Mouse (Mus musculus): ENCODE results near the gene Akap8l. TPM values are rescaled to one million over a fixed set of nuclear protein-coding genes. Genes with fewer than 3 reads are reported as not detected.

Gene Akap8l
- polyA plus RNA-seq, 1 experiment from 2014 or later, result 101 TPM

- H3K27me3 ChIP-seq (ENCODE audit: control insufficient read depth, insufficient read depth, low read depth, low read length), result no peaks in the 10 kb centered on the region
- no peak overlapping the region for H3K4me3 ChIP-seq (ENCODE audit: low read length)
- ATAC-seq (ENCODE audit: low read depth), result no peak
- H3K27ac ChIP-seq (ENCODE audit: low read length), result no peak overlapping the region
- WGBS, result 91% methylated on average over 8 of the region's 8 CpGs
- no peaks in the 10 kb centered on the region for H3K9me3 ChIP-seq (ENCODE audit: control insufficient read depth, low read length)
- peaks cover 49% of the 10 kb centered on the region for H3K36me3 ChIP-seq (ENCODE audit: control insufficient read depth, insufficient read depth, low read length)
- H3K4me1 ChIP-seq (replicated peaks; ENCODE audit: control insufficient read depth, insufficient read depth, low read length), result peaks cover 13% of the 10 kb centered on the region
- no peak overlapping the region for H3K9ac ChIP-seq (ENCODE audit: low read length)
- H3K4me2 ChIP-seq (ENCODE audit: low read depth, low read length), result no peak overlapping the region
Observed at GRCm38 (mm10) chr17:32317032-32317431, 33.4 kb downstream of the Akap8l start.

- Histone ChIP-seq H3K36me3 (ENCODE audit: control insufficient read depth, insufficient read depth, low read length) (peaks cover 61% of the 10 kb centered on the region), H3K27ac (ENCODE audit: low read length) (no peak overlapping the region), H3K4me1 (replicated peaks; ENCODE audit: control insufficient read depth, insufficient read depth, low read length) (peaks cover 9% of the 10 kb centered on the region), H3K4me3 (ENCODE audit: low read length) (no peak overlapping the region), H3K9ac (ENCODE audit: low read length) (no peak overlapping the region), H3K27me3 (ENCODE audit: control insufficient read depth, insufficient read depth, low read depth, low read length) (no peaks in the 10 kb centered on the region), H3K9me3 (ENCODE audit: control insufficient read depth, low read length) (no peaks in the 10 kb centered on the region), H3K4me2 (ENCODE audit: low read depth, low read length) (no peak overlapping the region)
- 87% methylated on average over 5 of the region's 5 CpGs for WGBS
- ATAC-seq (ENCODE audit: low read depth), result no peak
Observed at GRCm38 (mm10) chr17:32315560-32315959, 34.8 kb downstream of the Akap8l start.

- H3K27ac ChIP-seq (ENCODE audit: low read length), result no peak overlapping the region
- no peak overlapping the region for H3K9ac ChIP-seq (ENCODE audit: low read length)
- no peak overlapping the region for H3K4me3 ChIP-seq (ENCODE audit: low read length)
- H3K4me2 ChIP-seq (ENCODE audit: low read depth, low read length), result no peak overlapping the region
- H3K27me3 ChIP-seq (ENCODE audit: control insufficient read depth, insufficient read depth, low read depth, low read length), result no peaks in the 10 kb centered on the region
- ATAC-seq (ENCODE audit: low read depth), result no peak
- peaks cover 77% of the 10 kb centered on the region for H3K36me3 ChIP-seq (ENCODE audit: control insufficient read depth, insufficient read depth, low read length)
- H3K4me1 ChIP-seq (replicated peaks; ENCODE audit: control insufficient read depth, insufficient read depth, low read length), result peaks cover under 1% of the 10 kb centered on the region; the same call in 1 of the 2 replicates
- 73% methylated on average over 5 of the region's 5 CpGs for WGBS
- H3K9me3 ChIP-seq (ENCODE audit: control insufficient read depth, low read length), result no peaks in the 10 kb centered on the region
Observed at GRCm38 (mm10) chr17:32313892-32314291, 36.5 kb downstream of the Akap8l start.

GRCm38 (mm10) chr17:32312801-32313200 lies 37.6 kb downstream of the Akap8l start:
- no peak for ATAC-seq (ENCODE audit: low read depth)
- Histone ChIP-seq H3K4me1 (replicated peaks; ENCODE audit: control insufficient read depth, insufficient read depth, low read length) (no peaks in the 10 kb centered on the region), H3K4me3 (ENCODE audit: low read length) (no peak overlapping the region), H3K36me3 (ENCODE audit: control insufficient read depth, insufficient read depth, low read length) (peaks cover 83% of the 10 kb centered on the region), H3K27me3 (ENCODE audit: control insufficient read depth, insufficient read depth, low read depth, low read length) (no peaks in the 10 kb centered on the region), H3K9ac (ENCODE audit: low read length) (no peak overlapping the region), H3K4me2 (ENCODE audit: low read depth, low read length) (no peak overlapping the region), H3K27ac (ENCODE audit: low read length) (no peak overlapping the region), H3K9me3 (ENCODE audit: control insufficient read depth, low read length) (no peaks in the 10 kb centered on the region)
- WGBS, result 91% methylated on average over 8 of the region's 8 CpGs

GRCm38 (mm10) chr17:32307963-32308362 lies 42.4 kb downstream of the Akap8l start:
- no peaks in the 10 kb centered on the region for H3K4me1 ChIP-seq (replicated peaks; ENCODE audit: control insufficient read depth, insufficient read depth, low read length)
- peaks cover 81% of the 10 kb centered on the region for H3K36me3 ChIP-seq (ENCODE audit: control insufficient read depth, insufficient read depth, low read length)
- no peak for ATAC-seq (ENCODE audit: low read depth)
- H3K9ac ChIP-seq (ENCODE audit: low read length), result no peak overlapping the region
- H3K27ac ChIP-seq (ENCODE audit: low read length), result no peak overlapping the region
- WGBS, result 87% methylated on average over 4 of the region's 4 CpGs
- no peak overlapping the region for H3K4me3 ChIP-seq (ENCODE audit: low read length)
- H3K9me3 ChIP-seq (ENCODE audit: control insufficient read depth, low read length), result no peaks in the 10 kb centered on the region
- no peaks in the 10 kb centered on the region for H3K27me3 ChIP-seq (ENCODE audit: control insufficient read depth, insufficient read depth, low read depth, low read length)
- H3K4me2 ChIP-seq (ENCODE audit: low read depth, low read length), result no peak overlapping the region

GRCm38 (mm10) chr17:32298125-32298524 lies 52.3 kb downstream of the Akap8l start:
- Histone ChIP-seq H3K4me3 (ENCODE audit: low read length) (no peak overlapping the region), H3K27me3 (ENCODE audit: control insufficient read depth, insufficient read depth, low read depth, low read length) (no peaks in the 10 kb centered on the region), H3K4me1 (replicated peaks; ENCODE audit: control insufficient read depth, insufficient read depth, low read length) (no peaks in the 10 kb centered on the region), H3K36me3 (ENCODE audit: control insufficient read depth, insufficient read depth, low read length) (no peaks in the 10 kb centered on the region; the same call in 1 of the 2 replicates), H3K27ac (ENCODE audit: low read length) (no peak overlapping the region), H3K4me2 (ENCODE audit: low read depth, low read length) (no peak overlapping the region), H3K9me3 (ENCODE audit: control insufficient read depth, low read length) (no peaks in the 10 kb centered on the region), H3K9ac (ENCODE audit: low read length) (no peak overlapping the region)
- WGBS, result 77% methylated on average over 1 of the region's 1 CpGs
- no peak for ATAC-seq (ENCODE audit: low read depth)

- no peaks in the 10 kb centered on the region for H3K36me3 ChIP-seq (ENCODE audit: control insufficient read depth, insufficient read depth, low read length)
- no peak for ATAC-seq (ENCODE audit: low read depth)
- no peak overlapping the region for H3K27ac ChIP-seq (ENCODE audit: low read length)
- no peak overlapping the region for H3K4me3 ChIP-seq (ENCODE audit: low read length)
- no peaks in the 10 kb centered on the region for H3K4me1 ChIP-seq (replicated peaks; ENCODE audit: control insufficient read depth, insufficient read depth, low read length)
- WGBS, result 60% methylated on average over 2 of the region's 2 CpGs
- no peak overlapping the region for H3K4me2 ChIP-seq (ENCODE audit: low read depth, low read length)
- no peaks in the 10 kb centered on the region for H3K9me3 ChIP-seq (ENCODE audit: control insufficient read depth, low read length)
- H3K27me3 ChIP-seq (ENCODE audit: control insufficient read depth, insufficient read depth, low read depth, low read length), result no peaks in the 10 kb centered on the region
- no peak overlapping the region for H3K9ac ChIP-seq (ENCODE audit: low read length)
Observed at GRCm38 (mm10) chr17:32295901-32296300, 54.5 kb downstream of the Akap8l start.

- WGBS, result 76% methylated on average over 4 of the region's 4 CpGs
- no peaks in the 10 kb centered on the region for H3K27me3 ChIP-seq (ENCODE audit: control insufficient read depth, insufficient read depth, low read depth, low read length)
Observed at GRCm38 (mm10) chr17:32295160-32295559, 55.2 kb downstream of the Akap8l start.

GRCm38 (mm10) chr17:32285138-32285670 lies 65.2 kb downstream of the Akap8l start:
- Histone ChIP-seq H3K9me3 (ENCODE audit: control insufficient read depth, low read length) (no peaks in the 10 kb centered on the region), H3K36me3 (ENCODE audit: control insufficient read depth, insufficient read depth, low read length) (no peaks in the 10 kb centered on the region), H3K27me3 (ENCODE audit: control insufficient read depth, insufficient read depth, low read depth, low read length) (no peaks in the 10 kb centered on the region), H3K9ac (ENCODE audit: low read length) (peak overlapping the region; percentile 99), H3K27ac (ENCODE audit: low read length) (no peak overlapping the region; the same call in 1 of the 2 replicates), H3K4me3 (ENCODE audit: low read length) (peak overlapping the region; percentile 97), H3K4me1 (replicated peaks; ENCODE audit: control insufficient read depth, insufficient read depth, low read length) (peaks cover 16% of the 10 kb centered on the region; the same call in 1 of the 2 replicates), H3K4me2 (ENCODE audit: low read depth, low read length) (peak overlapping the region; percentile 77)
- WGBS, result 39% methylated on average over 6 of the region's 6 CpGs
- no peak for ATAC-seq (ENCODE audit: low read depth)

More at GRCm38 (mm10) chr17:32295160-32295559, 55.2 kb downstream of the Akap8l start:
- H3K9ac ChIP-seq (ENCODE audit: low read length), result no peak overlapping the region
- no peak overlapping the region for H3K4me2 ChIP-seq (ENCODE audit: low read depth, low read length)
- no peak for ATAC-seq (ENCODE audit: low read depth)
- no peak overlapping the region for H3K4me3 ChIP-seq (ENCODE audit: low read length)
- H3K4me1 ChIP-seq (replicated peaks; ENCODE audit: control insufficient read depth, insufficient read depth, low read length), result no peaks in the 10 kb centered on the region
- H3K9me3 ChIP-seq (ENCODE audit: control insufficient read depth, low read length), result no peaks in the 10 kb centered on the region
- no peak overlapping the region for H3K27ac ChIP-seq (ENCODE audit: low read length)
- no peaks in the 10 kb centered on the region for H3K36me3 ChIP-seq (ENCODE audit: control insufficient read depth, insufficient read depth, low read length)

Measured in lung, embryonic 16.5 days (tissue).